Mouse (Mus musculus) limb, embryonic 10.5 days (tissue): Measurements from ENCODE around the gene Rab43. TPM values are rescaled to one million over a fixed set of nuclear protein-coding genes. Genes with fewer than 3 reads are reported as not detected.

Experiments used
- DNase-seq: peaks from one replicate; pipeline ENCODE4 v3.0.0-alpha.2; 2017; ENCODE audit warnings: low spot score
- H3K27ac ChIP-seq: fragments of 300-500 bp; sonication (generic); 2 replicates; pipeline ENCODE4 v1.5.1; 2016; ENCODE audit warnings: mild to moderate bottlenecking
- H3K27me3 ChIP-seq: fragments of 300-500 bp; sonication (generic); 2 replicates; pipeline ENCODE4 v1.6.1; 2016; ENCODE audit warnings: low read depth, mild to moderate bottlenecking; ENCODE audit not compliant: poor library complexity, severe bottlenecking
- H3K36me3 ChIP-seq: fragments of 300-500 bp; sonication (generic); 2 replicates; pipeline ENCODE4 v1.6.1; 2016; ENCODE audit warnings: mild to moderate bottlenecking, moderate library complexity
- H3K4me1 ChIP-seq: fragments of 300-500 bp; sonication (generic); 2 replicates; pipeline ENCODE4 v1.6.1; 2016
- H3K4me3 ChIP-seq: fragments of 300-500 bp; sonication (generic); 2 replicates; pipeline ENCODE4 v1.5.1; 2016; ENCODE audit warnings: mild to moderate bottlenecking, moderate library complexity
- H3K9me3 ChIP-seq: fragments of 300-500 bp; sonication (generic); replicated peaks from 2 replicates; pipeline ENCODE4 v1.6.1; 2016; ENCODE audit warnings: mild to moderate bottlenecking
- WGBS: fragments of 180-500 bp; shearing (Covaris S2); methylation state at CpG from one replicate; pipeline ENCODE4 v1.1.7; 2016; 5-methylcytosine and 5-hydroxymethylcytosine counted together
- polyA plus RNA-seq: library from polyadenylated mRNA; unstranded; fragments of >200 nt; fragmentation: Nextera tagmentation; extraction: Ambion mirVana; gene quantifications from 2 replicates; pipeline ENCODE4 v1.2.1, GENCODE M21; 2016

Gene Rab43
- polyA plus RNA-seq, 1 experiment from 2014 or later, result 7.6 TPM

- H3K27ac ChIP-seq, result peak overlapping the region; percentile 54; the same call in 1 of the 2 replicates
- H3K4me3 ChIP-seq, result no peak overlapping the region
- no peaks in the 10 kb centered on the region for H3K27me3 ChIP-seq
- 95% methylated on average over 6 of the region's 6 CpGs for WGBS
- peaks cover 8% of the 10 kb centered on the region; the same call in 1 of the 2 replicates for H3K4me1 ChIP-seq
- peaks cover 20% of the 10 kb centered on the region for H3K36me3 ChIP-seq
- no peaks in the 10 kb centered on the region for H3K9me3 ChIP-seq
- DNase-seq, result no peak
These were observed 22.2 kb downstream of the Rab43 start for GRCm38 (mm10) chr6:87789791-87790190.

GRCm38 (mm10) chr6:87788896-87789587, 22.9 kb downstream of the Rab43 start:
- no peak for DNase-seq
- WGBS, result 81% methylated on average over 5 of the region's 5 CpGs
- H3K9me3 ChIP-seq, result no peaks in the 10 kb centered on the region
- H3K4me3 ChIP-seq, result no peak overlapping the region
- peaks cover 8% of the 10 kb centered on the region; the same call in 1 of the 2 replicates for H3K4me1 ChIP-seq
- H3K27me3 ChIP-seq, result no peaks in the 10 kb centered on the region
- peak overlapping the region; percentile 54; the same call in 1 of the 2 replicates for H3K27ac ChIP-seq
- H3K36me3 ChIP-seq, result peaks cover 17% of the 10 kb centered on the region

DNA sequence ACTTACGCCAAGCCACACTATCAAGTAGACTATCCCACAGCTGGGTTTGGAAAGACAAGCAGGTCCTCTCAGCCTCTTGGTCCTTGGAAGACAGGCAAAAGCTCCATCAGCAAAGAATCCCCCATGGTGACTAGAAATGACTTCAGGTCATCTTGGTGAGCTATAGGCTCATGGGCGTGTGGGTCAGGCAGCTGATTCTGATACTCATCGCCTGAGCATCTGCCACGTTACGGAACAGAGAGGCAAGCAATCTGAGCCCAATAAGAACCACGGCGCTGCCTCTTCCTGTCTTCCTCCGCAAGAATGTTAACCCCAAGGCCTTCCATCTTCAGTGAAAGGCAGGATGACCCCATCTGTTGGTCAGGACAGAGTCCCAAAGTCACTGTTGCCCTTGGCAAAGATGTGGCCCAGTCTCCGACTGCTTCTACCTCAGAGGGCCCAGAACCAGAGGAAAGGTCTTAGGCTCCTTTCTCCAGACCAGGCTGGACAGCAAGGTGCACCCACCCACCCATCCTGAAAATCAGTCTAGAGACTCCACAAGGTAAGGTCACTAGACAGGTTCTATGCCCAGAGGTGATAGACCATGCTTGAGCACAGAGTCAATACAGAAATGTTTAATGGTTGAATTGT, 23.6 kb downstream of the Rab43 start:
- H3K4me1 ChIP-seq, result peaks cover 8% of the 10 kb centered on the region; the same call in 1 of the 2 replicates
- WGBS, result 87% methylated on average over 9 of the region's 9 CpGs
- no peak for DNase-seq
- no peak overlapping the region for H3K4me3 ChIP-seq
- no peaks in the 10 kb centered on the region for H3K9me3 ChIP-seq
- H3K36me3 ChIP-seq, result peaks cover 16% of the 10 kb centered on the region
- no peaks in the 10 kb centered on the region for H3K27me3 ChIP-seq
- H3K27ac ChIP-seq, result no peak overlapping the region

DNA sequence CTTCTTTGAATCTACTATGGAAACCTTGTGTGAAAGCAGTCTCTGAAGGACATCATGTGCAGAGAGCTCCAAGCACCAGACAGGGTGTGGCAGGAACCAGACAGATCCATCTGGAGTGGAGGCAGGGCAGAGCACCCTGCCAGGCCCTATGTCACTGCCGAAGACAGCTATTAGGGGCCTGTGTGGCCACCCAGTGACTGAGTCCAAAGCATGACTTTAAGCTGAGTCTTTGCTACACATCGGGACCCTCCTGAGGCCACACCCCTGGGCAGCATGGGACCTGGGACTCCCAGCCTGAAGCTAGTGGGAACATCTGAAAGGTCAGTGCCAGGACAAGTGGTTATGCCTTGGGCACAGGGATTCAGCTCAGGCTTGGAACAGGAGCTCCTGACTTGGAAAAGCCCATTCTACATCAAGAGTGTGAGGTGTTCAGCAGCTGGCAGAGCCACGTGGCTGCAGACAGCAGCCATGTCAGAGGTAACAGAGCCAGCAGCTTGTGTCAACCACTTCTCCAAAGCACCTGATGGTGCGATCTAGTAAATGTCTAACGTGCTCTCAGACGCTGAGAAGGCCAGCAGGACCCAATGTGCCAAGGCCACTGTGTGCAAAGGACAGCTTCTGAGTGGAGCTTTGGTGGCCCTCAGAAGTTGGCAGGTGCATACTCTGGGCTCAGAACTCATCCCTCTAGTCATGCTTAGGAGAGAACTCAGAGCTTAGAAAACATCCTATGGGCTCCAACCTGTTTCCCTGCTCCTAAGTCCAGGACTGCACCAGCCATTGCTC, 24.7 kb downstream of the Rab43 start:
- H3K4me1 ChIP-seq, result peaks cover 8% of the 10 kb centered on the region; the same call in 1 of the 2 replicates
- no peak for DNase-seq
- 86% methylated on average over 6 of the region's 6 CpGs for WGBS

DNA sequence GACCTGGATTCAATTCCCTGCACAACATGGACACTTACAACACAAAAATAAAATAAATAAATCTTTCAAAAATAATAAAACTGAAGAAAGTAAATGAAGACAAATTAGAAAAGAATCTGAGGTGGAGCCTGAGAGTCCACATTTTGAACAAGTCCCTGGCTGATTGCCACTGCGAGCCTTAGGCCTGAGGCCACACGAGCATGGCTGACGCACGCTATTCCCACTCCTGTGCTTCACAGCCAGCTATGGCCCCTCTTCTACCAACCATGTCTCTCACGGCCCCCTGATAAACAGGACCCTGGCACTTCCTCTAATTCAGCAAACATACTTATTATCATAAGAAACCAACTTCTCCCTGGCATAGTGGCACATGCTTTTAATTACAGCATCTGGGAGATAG, 25.3 kb downstream of the Rab43 start:
- Histone ChIP-seq H3K9me3 (no peaks in the 10 kb centered on the region), H3K4me3 (no peak overlapping the region), H3K36me3 (0 out of 2 replicates have a peak, but pooled peaks cover 4% of the 10 kb centered on the region), H3K27me3 (no peaks in the 10 kb centered on the region), H3K4me1 (peaks cover 8% of the 10 kb centered on the region; the same call in 1 of the 2 replicates), H3K27ac (no peak overlapping the region)
- WGBS, result 92% methylated on average over 5 of the region's 5 CpGs
- no peak for DNase-seq

More for the DNA sequence above, 24.7 kb downstream of the Rab43 start:
- Histone ChIP-seq H3K27ac (no peak overlapping the region), H3K36me3 (peaks cover 10% of the 10 kb centered on the region), H3K4me3 (no peak overlapping the region), H3K9me3 (no peaks in the 10 kb centered on the region), H3K27me3 (no peaks in the 10 kb centered on the region)

DNA sequence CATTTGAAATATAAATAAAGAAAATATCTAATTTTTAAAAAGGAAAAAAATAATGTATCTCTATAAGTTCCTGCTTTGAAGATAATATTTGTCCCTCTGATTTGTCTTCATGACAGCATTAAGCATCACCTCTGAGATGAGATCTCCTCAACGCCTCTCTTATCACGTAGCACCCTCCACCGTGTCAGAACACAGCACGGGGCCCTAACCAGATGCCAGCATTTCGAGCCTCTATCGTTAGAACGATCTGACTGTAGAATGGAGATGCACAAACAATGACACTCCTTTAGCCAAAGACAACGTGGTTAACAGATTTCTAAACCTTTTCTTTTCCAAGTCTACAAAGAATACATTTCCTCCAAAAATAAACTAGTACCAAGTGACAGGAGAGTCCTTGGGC, 27.9 kb downstream of the Rab43 start:
- Histone ChIP-seq H3K4me1 (0 out of 2 replicates have a peak, but pooled peaks cover 1% of the 10 kb centered on the region), H3K36me3 (no peaks in the 10 kb centered on the region), H3K9me3 (no peaks in the 10 kb centered on the region), H3K27me3 (no peaks in the 10 kb centered on the region), H3K27ac (no peak overlapping the region), H3K4me3 (no peak overlapping the region)
- WGBS, result 71% methylated on average over 8 of the region's 8 CpGs
- no peak for DNase-seq

- DNase-seq, result no peak
- Histone ChIP-seq H3K9me3 (no peaks in the 10 kb centered on the region), H3K27me3 (no peaks in the 10 kb centered on the region), H3K36me3 (no peaks in the 10 kb centered on the region), H3K4me3 (no peak overlapping the region), H3K4me1 (no peaks in the 10 kb centered on the region), H3K27ac (no peak overlapping the region)
- WGBS, result 83% methylated on average over 10 of the region's 10 CpGs
These were observed 31.2 kb downstream of the Rab43 start for GRCm38 (mm10) chr6:87780546-87781301.

DNA sequence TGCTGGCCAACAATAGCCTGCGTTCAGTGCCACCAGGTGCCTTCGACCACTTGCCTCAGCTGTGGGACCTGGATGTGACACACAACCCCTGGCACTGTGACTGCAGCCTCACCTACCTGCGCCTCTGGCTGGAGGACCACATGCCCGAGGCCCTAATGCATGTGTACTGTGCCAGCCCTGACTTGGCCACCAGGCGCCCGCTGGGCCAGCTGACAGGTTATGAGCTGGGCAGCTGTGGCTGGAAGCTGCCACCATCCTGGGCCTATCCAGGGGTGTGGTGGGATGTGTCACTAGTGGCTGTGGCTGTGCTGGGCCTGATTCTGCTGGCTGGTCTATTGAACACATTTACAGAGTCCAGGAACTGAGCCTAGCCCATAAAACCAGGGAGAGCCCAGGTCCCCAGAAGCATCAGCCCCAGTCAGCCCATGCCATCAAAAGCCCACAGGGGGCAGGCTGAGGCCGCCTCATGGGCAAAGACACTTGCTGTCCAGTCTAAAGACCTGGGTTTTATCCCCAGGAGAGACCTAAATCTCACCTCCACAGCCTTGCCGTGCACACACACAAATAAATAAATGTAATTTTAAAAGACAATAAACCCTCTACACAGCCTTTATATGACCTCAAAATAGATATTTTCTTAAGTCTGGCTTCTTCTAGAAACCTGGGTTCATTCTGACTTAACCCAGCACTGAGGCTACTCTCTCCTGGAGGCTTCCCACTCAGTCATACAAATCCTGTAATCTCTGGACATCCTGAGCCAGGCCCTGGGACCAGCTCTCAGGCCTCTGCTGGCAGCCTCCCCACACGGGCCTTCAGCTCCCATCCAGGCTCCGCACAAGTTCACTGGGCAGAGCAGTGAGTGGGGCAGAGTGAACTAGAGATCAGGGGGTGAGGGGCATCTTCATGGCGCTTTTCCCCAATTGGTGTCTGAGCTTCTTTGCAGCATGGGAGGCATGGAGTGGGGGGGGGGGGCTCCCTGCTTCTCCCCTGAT, 32.5 kb downstream of the Rab43 start:
- DNase-seq, result no peak
- Histone ChIP-seq H3K27ac (no peak overlapping the region), H3K27me3 (no peaks in the 10 kb centered on the region)

DNA sequence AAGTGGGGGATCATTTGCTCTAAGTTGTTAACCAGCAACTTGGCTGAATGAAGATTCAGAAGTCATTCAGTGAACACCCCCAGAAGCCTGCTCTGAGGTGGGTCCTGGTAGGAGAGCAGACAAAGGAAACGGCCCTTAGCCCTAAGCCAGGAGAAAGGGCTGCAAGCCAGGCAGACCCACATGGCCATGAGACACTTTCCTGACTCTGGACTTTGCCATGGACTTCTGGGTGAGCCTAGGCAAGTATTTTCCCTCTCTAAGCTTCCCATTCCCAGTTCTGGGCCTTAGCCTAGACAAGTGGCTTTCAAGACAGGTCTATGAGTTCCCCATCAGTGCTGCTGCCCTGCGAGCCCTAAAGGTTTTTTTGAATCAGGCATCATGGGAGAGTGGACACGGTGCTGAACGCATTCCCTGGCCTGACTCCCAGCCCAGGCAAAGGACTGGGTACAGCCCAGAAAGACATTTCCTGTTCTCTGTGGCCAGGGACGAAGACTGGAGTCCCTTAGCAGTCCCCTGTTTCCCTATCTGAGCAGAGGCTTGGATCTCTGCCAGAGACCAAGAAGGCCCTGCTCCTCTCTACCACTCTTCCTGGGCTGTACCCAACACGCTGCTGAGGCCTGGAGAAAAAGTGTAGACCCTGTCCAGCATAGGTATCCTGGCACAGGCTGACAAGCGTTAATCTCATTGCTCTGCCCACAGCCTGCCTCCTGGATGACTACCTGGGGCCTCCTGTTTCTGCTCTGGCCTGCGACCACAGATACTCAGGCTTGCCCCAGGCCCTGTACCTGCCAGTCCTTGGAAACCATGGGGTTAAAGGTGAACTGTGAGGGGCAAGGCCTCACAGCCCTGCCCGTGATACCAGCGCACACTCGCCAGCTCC, 33.4 kb downstream of the Rab43 start:
- Histone ChIP-seq H3K27me3 (no peaks in the 10 kb centered on the region), H3K27ac (0 out of 2 replicates have a peak overlapping the region, but pooled peaks have one; percentile 3), H3K36me3 (no peaks in the 10 kb centered on the region), H3K4me3 (no peak overlapping the region), H3K4me1 (no peaks in the 10 kb centered on the region), H3K9me3 (no peaks in the 10 kb centered on the region)
- 81% methylated on average over 11 of the region's 11 CpGs for WGBS
- DNase-seq, result no peak

More for the DNA sequence above, 32.5 kb downstream of the Rab43 start:
- H3K9me3 ChIP-seq, result no peaks in the 10 kb centered on the region
- no peaks in the 10 kb centered on the region for H3K36me3 ChIP-seq
- no peaks in the 10 kb centered on the region for H3K4me1 ChIP-seq
- no peak overlapping the region for H3K4me3 ChIP-seq
- WGBS, result 87% methylated on average over 11 of the region's 11 CpGs

DNA sequence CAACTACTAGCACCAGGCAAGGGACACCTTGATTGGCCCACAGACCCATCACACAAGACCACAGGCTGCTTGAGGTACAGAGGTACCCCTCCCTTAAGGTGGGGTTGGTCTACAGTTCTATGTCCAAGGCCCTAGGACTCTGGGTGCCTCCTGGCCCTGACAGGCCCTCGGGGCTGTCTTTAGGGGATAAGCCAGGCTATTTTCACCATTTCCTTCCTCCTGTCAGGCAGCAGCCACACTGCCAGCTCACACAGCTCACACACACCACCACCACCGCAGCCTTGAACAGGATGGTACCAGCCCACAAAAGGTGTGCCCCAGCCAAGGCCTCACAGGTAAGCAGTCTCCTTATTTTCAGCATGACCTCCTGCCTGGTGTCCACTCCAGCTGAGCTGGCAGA, 34.1 kb downstream of the Rab43 start, which contains the start of gene Gp9:
TSS of gene Gp9 (plus strand) at position 231 of the 400 bp plus-strand sequence.
- Histone ChIP-seq H3K36me3 (no peaks in the 10 kb centered on the region), H3K27ac (peak within 1 kb of the TSS; percentile 3; the same call in 1 of the 2 replicates), H3K9me3 (no peaks in the 10 kb centered on the region), H3K4me1 (no peaks in the 10 kb centered on the region), H3K27me3 (no peaks in the 10 kb centered on the region), H3K4me3 (no peak within 1 kb of the TSS)
- DNase-seq, result no peak
- 77% methylated on average over 2 of the region's 2 CpGs for WGBS

GRCm38 (mm10) chr6:87776663-87777062, 35.3 kb downstream of the Rab43 start:
- Histone ChIP-seq H3K27ac (no peak overlapping the region), H3K4me1 (no peaks in the 10 kb centered on the region), H3K9me3 (no peaks in the 10 kb centered on the region), H3K4me3 (no peak overlapping the region), H3K36me3 (no peaks in the 10 kb centered on the region), H3K27me3 (no peaks in the 10 kb centered on the region)
- DNase-seq, result no peak
- WGBS, result 73% methylated on average over 1 of the region's 1 CpGs
